Mouse (Mus musculus) lung, postnatal 0 days (tissue): Measurements from ENCODE around the gene H2-Q4.

Source experiments
- CTCF ChIP-seq: IDR thresholded peaks from 2 replicates; pipeline ENCODE4 v1.5.1; 2016; ENCODE audit warnings: antibody characterized with exemption, mild to moderate bottlenecking
- EP300 ChIP-seq: IDR thresholded peaks from 2 replicates; pipeline ENCODE4 v1.6.1; 2016; ENCODE audit warnings: antibody characterized with exemption, mild to moderate bottlenecking, control low read depth

DNA sequence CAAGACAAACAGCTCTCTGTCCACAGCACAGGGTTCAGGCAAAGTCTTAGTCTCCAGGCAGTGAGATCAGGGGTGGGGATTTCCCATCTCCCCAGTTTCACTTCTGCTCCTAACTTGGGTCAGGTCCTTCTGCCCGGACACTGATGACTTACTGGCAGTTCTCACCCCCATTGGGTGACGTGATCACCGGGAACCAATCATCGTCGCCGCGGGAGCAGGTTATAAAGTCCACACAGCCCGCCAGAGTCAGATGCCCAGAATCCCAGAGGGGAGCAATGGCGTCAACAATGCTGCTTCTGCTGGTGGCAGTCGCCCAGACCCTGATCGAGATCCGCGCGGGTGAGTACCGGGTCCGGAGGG lies at the start of gene H2-Q4:
- no peak for TF ChIP-seq CTCF
- TF ChIP-seq EP300, result no peak
